Mouse (Mus musculus) midbrain, embryonic 13.5 days (tissue): ENCODE data around the gene Gm3486. TPM values are rescaled to one million over a fixed set of nuclear protein-coding genes. Genes with fewer than 3 reads are reported as not detected.
"Not testable (repeated sequence)": the region's sequence is repeated elsewhere in the genome, so short reads cannot be mapped to it uniquely, and the experiment has no call there.

ENCODE experiments used
- ATAC-seq: fragments of 200-750 bp; cut with Nextera tagmentation; 2 replicates; pipeline ENCODE4 v1.8.0; 2017; ENCODE audit warnings: mild to moderate bottlenecking, moderate TSS enrichment, moderate library complexity
- H3K27ac ChIP-seq: fragments of 300-500 bp; sonication (generic); 2 replicates; pipeline ENCODE4 v1.5.1; 2015; ENCODE audit warnings: inconsistent platforms, mild to moderate bottlenecking, moderate library complexity
- H3K27me3 ChIP-seq: fragments of 300-500 bp; sonication (generic); 2 replicates; pipeline ENCODE4 v1.6.1; 2015; ENCODE audit warnings: mild to moderate bottlenecking, inconsistent platforms
- H3K36me3 ChIP-seq: fragments of 300-500 bp; sonication (generic); 2 replicates; pipeline ENCODE4 v1.6.1; 2015; ENCODE audit warnings: mild to moderate bottlenecking, inconsistent platforms
- H3K4me1 ChIP-seq: fragments of 300-500 bp; sonication (generic); replicated peaks from 2 replicates; pipeline ENCODE4 v1.6.1; 2015; ENCODE audit warnings: inconsistent platforms
- H3K4me2 ChIP-seq: fragments of 300-500 bp; sonication (generic); replicated peaks from 2 replicates; pipeline ENCODE4 v1.6.1; 2015; ENCODE audit warnings: moderate library complexity, mild to moderate bottlenecking, inconsistent platforms
- H3K4me3 ChIP-seq: fragments of 300-500 bp; sonication (generic); replicated peaks from 2 replicates; pipeline ENCODE4 v1.5.1; 2015; ENCODE audit warnings: mild to moderate bottlenecking, inconsistent platforms
- H3K9ac ChIP-seq: fragments of 300-500 bp; sonication (generic); replicated peaks from 2 replicates; pipeline ENCODE4 v1.6.1; 2015; ENCODE audit warnings: mild to moderate bottlenecking, inconsistent platforms
- H3K9me3 ChIP-seq: fragments of 300-500 bp; sonication (generic); 2 replicates; pipeline ENCODE4 v1.6.1; 2016; ENCODE audit warnings: mild to moderate bottlenecking, inconsistent platforms
- WGBS: fragments of 180-500 bp; shearing (Covaris S2); methylation state at CpG from one replicate; pipeline ENCODE4 v1.1.7; 2015; 5-methylcytosine and 5-hydroxymethylcytosine counted together
- polyA plus RNA-seq: library from polyadenylated mRNA; unstranded; fragments of >200 nt; fragmentation: Nextera tagmentation; extraction: Ambion mirVana; gene quantifications from 2 replicates; pipeline ENCODE4 v1.2.1, GENCODE M21; 2015

Gm3486 gene
- not detected in 2 replicates for polyA plus RNA-seq

- not testable (repeated sequence) for H3K9me3 ChIP-seq, H3K9ac ChIP-seq, ATAC-seq, H3K27ac ChIP-seq, H3K4me1 ChIP-seq, H3K27me3 ChIP-seq, H3K4me3 ChIP-seq, H3K36me3 ChIP-seq, H3K4me2 ChIP-seq
Measured at GRCm38 (mm10) chr14:41489385-41489784, at the start of gene Gm3486. Gene Gm3486 (minus strand): TSS chr14:41489485.

GRCm38 (mm10) chr14:41524695-41525094, 35.4 kb upstream of the Gm3486 start:
- not testable (repeated sequence) for H3K9ac ChIP-seq, H3K4me2 ChIP-seq, H3K4me1 ChIP-seq, ATAC-seq, H3K36me3 ChIP-seq, H3K4me3 ChIP-seq, H3K27ac ChIP-seq, H3K9me3 ChIP-seq, H3K27me3 ChIP-seq
- WGBS: 93% methylated on average over 1 of the region's 1 CpGs

GRCm38 (mm10) chr14:41520683-41521082, 31.4 kb upstream of the Gm3486 start:
- not testable (repeated sequence) for ATAC-seq, H3K27ac ChIP-seq, H3K27me3 ChIP-seq, H3K4me1 ChIP-seq, H3K36me3 ChIP-seq, H3K4me2 ChIP-seq, H3K9me3 ChIP-seq, H3K4me3 ChIP-seq, H3K9ac ChIP-seq
- 72% methylated on average over 5 of the region's 5 CpGs for WGBS

GRCm38 (mm10) chr14:41453418-41453817, 35.9 kb downstream of the Gm3486 start, which contains the start of gene Gm7954:
Gene Gm7954 (minus strand): TSS chr14:41453518.
- H3K27ac ChIP-seq, H3K4me1 ChIP-seq, H3K27me3 ChIP-seq, H3K9me3 ChIP-seq, H3K4me3 ChIP-seq, ATAC-seq, H3K36me3 ChIP-seq, H3K4me2 ChIP-seq, H3K9ac ChIP-seq: not testable (repeated sequence)
- no CpG with 5 or more reads among the region's 2 CpGs for WGBS

Other genes starting within 250 kb of the Gm3486 start
- gene Gm2832, start 210.7 kb downstream of the Gm3486 start, polyA plus RNA-seq: 0.17 TPM in 1 of 2 replicates, not detected in the other
- gene Gm5798, start 140.9 kb downstream of the Gm3486 start, polyA plus RNA-seq: not detected in 2 replicates
- gene Gm7945, start 103.1 kb downstream of the Gm3486 start, polyA plus RNA-seq: not detected in 2 replicates
- gene Gm6482, start 81.2 kb downstream of the Gm3486 start, polyA plus RNA-seq: not detected in 2 replicates
- gene Gm7954, start 36.0 kb downstream of the Gm3486 start, polyA plus RNA-seq: not detected in 2 replicates
- not detected in 2 replicates for gene Gm7970, start 66.1 kb upstream of the Gm3486 start, polyA plus RNA-seq
- not detected in 2 replicates for gene 1700049E17Rik2, start 83.7 kb upstream of the Gm3486 start, polyA plus RNA-seq
- gene Gm3072, start 135.1 kb upstream of the Gm3486 start, polyA plus RNA-seq: not detected in 2 replicates
- not detected in 2 replicates for gene Gm3676, start 157.0 kb upstream of the Gm3486 start, polyA plus RNA-seq
- not detected in 2 replicates for gene Gm8068, start 212.4 kb upstream of the Gm3486 start, polyA plus RNA-seq